Mouse (Mus musculus) layer of hippocampus, adult 11-12 months (tissue): ENCODE results near the gene Pla2g4f.

Experiments
- DNase-seq: peaks from one replicate; pipeline ENCODE4 v3.0.0; 2022; ENCODE audit warnings: low spot score

The Pla2g4f gene

DNA sequence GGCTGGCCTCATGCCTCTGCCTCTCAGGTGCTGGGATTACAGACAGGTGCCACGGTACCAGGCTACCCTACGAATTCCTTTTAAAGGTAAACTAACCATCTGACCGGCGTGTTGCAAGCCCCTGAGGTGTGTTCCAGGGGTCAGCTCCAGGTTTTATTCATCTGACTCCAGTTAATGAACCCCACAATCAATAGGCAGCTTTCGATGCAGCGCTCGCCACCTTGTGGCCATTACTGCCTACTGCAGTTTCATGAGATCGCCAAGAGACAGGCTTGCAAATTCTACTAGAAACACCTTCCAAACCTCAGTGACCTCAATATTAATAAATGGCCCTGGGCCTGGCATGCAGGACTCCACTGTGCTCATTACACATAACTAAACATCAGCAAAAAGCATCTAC is 34.0 kb downstream of the Pla2g4f start:
- DNase-seq: peak; percentile 70

DNA sequence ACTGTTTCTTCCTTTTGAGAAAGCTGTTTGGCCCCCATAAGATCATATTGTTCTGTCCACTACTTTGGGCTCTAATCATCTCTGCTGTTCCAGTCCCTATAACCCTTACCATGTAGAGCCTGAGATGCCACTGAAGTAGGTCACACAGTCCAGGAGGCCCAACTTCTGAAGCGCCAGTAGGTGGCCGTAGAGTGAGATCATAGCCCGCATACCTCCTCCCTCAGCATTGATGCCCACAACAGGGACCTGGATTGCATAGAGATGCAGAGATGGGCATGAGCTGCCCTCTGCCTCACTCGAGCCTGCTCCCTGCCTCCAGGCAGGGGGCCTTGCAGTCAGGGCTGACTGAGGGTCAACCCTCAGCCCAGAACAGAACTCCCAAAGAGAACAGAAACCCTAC is 37.0 kb downstream of the Pla2g4f start:
- no peak for DNase-seq

DNA sequence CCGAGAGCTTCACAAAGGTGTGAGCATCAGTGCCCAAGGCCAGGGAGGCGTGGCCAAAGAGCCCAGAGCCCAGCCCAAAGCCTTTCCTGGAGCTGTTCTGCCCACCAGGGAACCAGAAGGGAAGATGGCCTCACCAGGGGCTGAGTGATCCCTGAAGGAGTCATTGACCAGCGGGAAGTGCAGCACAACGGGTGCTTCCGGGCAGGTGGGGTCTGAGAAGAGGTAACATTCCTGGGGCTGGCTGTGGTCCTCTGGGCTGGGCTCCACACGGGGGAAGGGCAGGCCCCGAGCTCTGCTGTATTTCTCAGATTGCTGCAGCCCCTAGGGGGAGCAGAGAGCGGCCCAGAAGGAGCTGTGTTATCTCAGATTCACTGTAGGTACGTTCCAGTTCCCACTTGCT is 45.3 kb downstream of the Pla2g4f start:
- no peak for DNase-seq

DNA sequence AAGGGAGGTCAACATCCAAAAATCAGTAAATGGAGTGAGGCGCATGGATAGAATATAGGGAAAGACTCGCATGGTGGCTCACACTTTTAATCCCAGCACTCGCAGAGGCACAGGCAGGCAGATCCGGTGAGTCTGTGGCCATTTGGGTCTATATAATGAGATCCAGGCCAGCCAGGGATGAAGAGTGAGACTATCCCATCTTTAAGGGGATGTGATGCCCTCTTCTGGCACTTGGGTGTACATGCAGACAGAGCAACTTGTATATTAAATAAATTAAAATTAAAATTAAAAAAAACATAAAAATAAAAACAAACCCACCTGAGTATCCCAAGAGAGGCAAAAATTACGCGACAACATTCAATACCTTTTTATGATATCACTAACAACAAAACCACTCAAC is 48.4 kb downstream of the Pla2g4f start:
- no peak for DNase-seq

DNA sequence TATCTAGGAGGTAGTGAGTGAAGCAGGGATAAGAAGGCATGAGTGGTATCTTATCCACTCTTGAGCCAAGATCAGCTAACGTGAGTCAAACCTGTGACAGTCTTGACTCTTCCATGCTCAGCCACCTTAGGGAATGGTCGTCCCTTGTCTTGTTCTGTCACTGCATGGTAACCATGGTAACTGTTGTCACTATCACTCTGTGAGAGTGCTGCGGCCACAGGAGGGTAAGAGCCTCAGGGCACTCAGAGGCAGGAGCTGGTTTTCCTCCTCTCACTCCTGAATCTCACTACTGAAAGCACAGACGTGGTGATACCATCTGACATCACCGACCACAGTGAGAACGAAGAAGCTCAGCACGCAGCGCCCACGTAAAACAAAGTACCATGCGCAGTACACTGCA is 49.1 kb downstream of the Pla2g4f start:
- DNase-seq: no peak

DNA sequence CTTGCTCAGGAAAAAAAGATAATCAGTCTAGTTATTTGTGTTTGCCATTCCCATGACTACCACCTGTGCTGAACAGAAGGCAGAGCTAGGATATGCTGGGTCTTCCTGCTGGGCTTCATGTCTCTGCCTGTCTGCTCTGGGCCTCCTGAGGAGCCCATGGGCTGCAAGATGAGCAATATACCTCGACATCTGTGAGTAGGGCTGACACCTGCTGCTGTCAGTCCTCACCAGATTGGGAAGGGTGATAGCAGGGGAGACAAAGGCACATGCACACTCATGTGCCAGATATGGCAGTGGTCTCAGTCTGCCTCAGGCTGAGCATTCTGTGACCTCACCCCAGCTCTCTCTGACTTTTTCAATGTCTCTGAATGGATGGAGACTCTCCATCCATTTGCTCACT is 51.1 kb downstream of the Pla2g4f start:
- DNase-seq: no peak

DNA sequence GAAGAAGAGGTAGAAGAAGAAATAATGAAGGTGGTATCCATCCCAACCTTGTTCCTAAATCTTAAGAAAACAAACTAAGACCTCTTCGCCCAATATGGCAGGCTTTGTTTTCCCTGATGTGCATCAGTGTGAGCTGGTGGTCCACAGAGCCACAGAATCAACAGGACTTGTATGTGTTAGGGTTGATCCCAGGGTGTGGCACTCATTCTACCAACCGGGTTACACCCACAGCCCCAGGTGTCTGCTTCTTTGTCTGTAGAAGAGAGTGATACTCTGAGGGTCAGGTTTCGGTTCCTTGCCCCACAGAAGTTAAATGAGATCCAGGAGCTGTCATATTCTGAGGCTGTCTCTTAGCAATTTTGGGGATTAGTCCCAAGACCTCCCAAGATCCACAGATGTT is 52.6 kb downstream of the Pla2g4f start:
- no peak for DNase-seq

DNA sequence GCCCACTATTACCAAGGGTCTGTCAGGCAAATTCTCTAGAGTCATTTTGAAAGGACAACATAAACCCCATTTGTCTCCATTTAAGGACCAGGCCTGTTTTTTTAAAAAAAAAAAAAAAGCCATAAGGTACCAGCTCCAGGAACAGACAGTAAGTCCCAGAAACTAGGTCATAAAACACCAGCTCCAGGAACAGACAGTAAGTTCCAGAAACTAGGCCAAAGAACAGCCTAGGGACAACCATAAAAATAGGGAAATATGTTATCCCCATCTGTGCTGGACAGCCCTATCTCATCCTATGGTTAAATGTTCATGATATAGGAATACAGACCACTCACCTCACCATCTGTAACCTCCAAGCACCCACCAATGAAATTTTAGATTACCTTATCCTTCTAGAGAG is 57.7 kb downstream of the Pla2g4f start:
- no peak for DNase-seq

DNA sequence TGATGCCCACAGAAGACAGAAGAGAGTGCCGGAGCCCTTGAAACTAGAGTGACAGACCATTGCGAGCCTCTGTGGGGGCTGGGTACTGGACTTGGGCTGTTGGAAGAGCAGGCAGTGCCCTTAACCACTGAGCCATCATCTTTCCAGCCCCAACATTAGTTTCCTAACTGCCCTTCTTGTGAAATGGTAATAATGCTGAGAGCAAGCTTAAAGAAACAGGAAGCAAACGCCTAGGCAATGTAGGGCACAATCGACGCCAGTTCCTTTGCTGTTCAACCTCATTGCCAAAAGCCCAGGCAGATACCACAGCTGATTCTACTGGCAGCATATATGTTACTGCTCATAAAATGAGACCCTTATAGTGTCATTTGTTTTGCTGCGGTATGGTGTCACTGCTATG is 61.3 kb downstream of the Pla2g4f start:
- DNase-seq: no peak
